In the genomic region with DNA sequence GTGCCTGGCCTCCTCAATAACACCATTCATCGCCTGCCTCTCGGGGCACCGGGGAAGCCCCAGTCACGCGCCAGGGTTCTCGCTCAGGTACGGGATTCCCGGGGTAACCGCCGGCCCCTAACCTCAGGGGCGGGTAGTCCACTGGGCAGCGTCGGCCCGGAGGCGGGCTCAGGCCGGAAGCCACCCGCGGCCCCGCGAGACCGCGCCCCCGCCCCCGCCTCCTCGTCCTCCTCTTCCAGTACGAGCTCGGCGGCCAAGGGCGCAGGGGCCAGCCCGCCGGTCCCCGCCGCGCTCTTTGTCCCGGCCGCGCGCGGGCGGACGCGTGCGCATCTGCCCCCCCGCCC, we compare ENCODE assay signal across 7 mouse cellular contexts. TPM values are rescaled to one million over a fixed set of nuclear protein-coding genes. Genes with fewer than 3 reads are reported as not detected.
DNase-seq lines count a peak whose midpoint lies in the region; ATAC-seq lines count a peak whose summit lies in the region.

No protein-coding gene starts in this region.

- peak overlapping the region; percentile 66 for H3K4me3 ChIP-seq in intestine, embryonic 15.5 days (replicated peaks)
- peak overlapping the region; percentile 88 for H3K4me3 ChIP-seq in limb, embryonic 10.5 days
- peak overlapping the region; percentile 84 for H3K4me3 ChIP-seq in midbrain, embryonic 12.5 days

- peak overlapping the region; percentile 90 for H3K9ac ChIP-seq in intestine, embryonic 15.5 days
- peak overlapping the region; percentile 98 for H3K9ac ChIP-seq in midbrain, embryonic 12.5 days (replicated peaks)

- DNase-seq in adrenal gland, adult (ENCODE audit: inconsistent age in 2 of 2, low spot score in 1 of 2), result peak; percentile 85 to 93
- DNase-seq in embryo, embryonic 10 days (ENCODE audit: low spot score), result peak; percentile 85
- peak; percentile 81 for DNase-seq in gastrocnemius, postnatal 25 days
- DNase-seq in limb, embryonic 10.5 days (ENCODE audit: low spot score), result peak; percentile 93
- DNase-seq in skeletal muscle tissue, adult 2 months (ENCODE audit: low read depth, low spot score), result peak; percentile 49

- peak overlapping the region; percentile 98 for H3K27ac ChIP-seq in intestine, embryonic 15.5 days
- peak overlapping the region; percentile 100 for H3K27ac ChIP-seq in limb, embryonic 10.5 days
- H3K27ac ChIP-seq in midbrain, embryonic 12.5 days (replicated peaks), result peak overlapping the region; percentile 98

- 0% methylated on average over 27 of the region's 44 CpGs for WGBS in intestine, embryonic 15.5 days
- WGBS in limb, embryonic 10.5 days, result under 1% methylated on average over 44 of the region's 44 CpGs
- whole genome bisulfite sequencing in midbrain, embryonic 12.5 days, result 0% methylated on average over 15 of the region's 44 CpGs

- no peaks in the 10 kb centered on the region for H3K27me3 ChIP-seq in intestine, embryonic 15.5 days (replicated peaks)
- H3K27me3 ChIP-seq in limb, embryonic 10.5 days (ENCODE audit: low read depth, poor library complexity, severe bottlenecking), result no peaks in the 10 kb centered on the region
- H3K27me3 ChIP-seq in midbrain, embryonic 12.5 days, result no peaks in the 10 kb centered on the region

- ATAC-seq in intestine, embryonic 15.5 days, result peak; percentile 91
- ATAC-seq in midbrain, embryonic 12.5 days (ENCODE audit: low FRiP score, low read depth), result peak; percentile 85

- peaks cover 11% of the 10 kb centered on the region; the same call in 1 of the 2 replicates for H3K4me1 ChIP-seq in intestine, embryonic 15.5 days (replicated peaks)
- H3K4me1 ChIP-seq in limb, embryonic 10.5 days, result peaks cover 43% of the 10 kb centered on the region
- peaks cover 23% of the 10 kb centered on the region for H3K4me1 ChIP-seq in midbrain, embryonic 12.5 days

- H3K9me3 ChIP-seq in intestine, embryonic 15.5 days, result no peaks in the 10 kb centered on the region
- no peaks in the 10 kb centered on the region for H3K9me3 ChIP-seq in limb, embryonic 10.5 days (replicated peaks)
- H3K9me3 ChIP-seq in midbrain, embryonic 12.5 days, result no peaks in the 10 kb centered on the region

- no peaks in the 10 kb centered on the region for H3K36me3 ChIP-seq in intestine, embryonic 15.5 days
- H3K36me3 ChIP-seq in limb, embryonic 10.5 days, result peaks cover 15% of the 10 kb centered on the region
- H3K36me3 ChIP-seq in midbrain, embryonic 12.5 days, result 0 out of 2 replicates have a peak, but pooled peaks cover 5% of the 10 kb centered on the region

- H3K4me2 ChIP-seq in intestine, embryonic 15.5 days (replicated peaks), result peak overlapping the region; percentile 83
- H3K4me2 ChIP-seq in midbrain, embryonic 12.5 days (replicated peaks), result peak overlapping the region; percentile 79

RNA-seq across cellular contexts. Expression of gene Ube2e3, which starts 0.6 kb away (rescaled TPM):
- total RNA-seq in gastrocnemius, postnatal 25 days (2021), result 10 to 100 TPM; 19.8 to 21.5 TPM
- polyA plus RNA-seq in intestine, embryonic 15.5 days (2015; fragmentation: Nextera tagmentation; extraction: Ambion mirVana), result 95.8 and 110 TPM in 2 replicates
- 210 and 235 TPM in 2 replicates for polyA plus RNA-seq in limb, embryonic 10.5 days (2016; fragmentation: Nextera tagmentation; extraction: Ambion mirVana)
- polyA plus RNA-seq in midbrain, embryonic 12.5 days (2016; fragmentation: Nextera tagmentation; extraction: Ambion mirVana), result 269 and 274 TPM in 2 replicates

Comparison
In these comparisons a context has a peak if more than half of its experiments do, and no peak if none do; other contexts are left out.
1. Peak in every context shown above with its lines: DNase-seq, ATAC-seq, H3K4me3 ChIP-seq and H3K27ac ChIP-seq.